Mouse (Mus musculus): Measurements from ENCODE around the gene Nutm1.

GRCm38 (mm10) chr2:112203056-112203455, 56.0 kb downstream of the Nutm1 start:
- no peak for TF ChIP-seq EP300 (IDR thresholded peaks at IDR 0.05; ENCODE audit: insufficient read depth, low read depth, low read length)
- TF ChIP-seq CTCF (IDR thresholded peaks at IDR 0.05; ENCODE audit: low read depth, low read length), result no peak
- no peak for TF ChIP-seq POLR2A (IDR thresholded peaks at IDR 0.05; ENCODE audit: insufficient read depth, low read length)
